Mouse (Mus musculus) activated CD4-positive, CD25-positive, alpha-beta regulatory T cell, adult 4 months (primary cell): ENCODE measurements around the gene Cyp2w1. TPM values are rescaled to one million over a fixed set of nuclear protein-coding genes. Genes with fewer than 3 reads are reported as not detected.

Experiments used
- ATAC-seq: one replicate; pipeline ENCODE4 v1.8.0; 2017
- polyA plus RNA-seq, 2 experiments: library from polyadenylated mRNA; unstranded; fragments of 100-300 nt; shearing (Covaris generic); gene quantifications; one replicate each; pipeline ENCODE4 v1.2.1; 2017

Cyp2w1 gene
- polyA plus RNA-seq, 2 experiments from 2014 or later = not detected

DNA sequence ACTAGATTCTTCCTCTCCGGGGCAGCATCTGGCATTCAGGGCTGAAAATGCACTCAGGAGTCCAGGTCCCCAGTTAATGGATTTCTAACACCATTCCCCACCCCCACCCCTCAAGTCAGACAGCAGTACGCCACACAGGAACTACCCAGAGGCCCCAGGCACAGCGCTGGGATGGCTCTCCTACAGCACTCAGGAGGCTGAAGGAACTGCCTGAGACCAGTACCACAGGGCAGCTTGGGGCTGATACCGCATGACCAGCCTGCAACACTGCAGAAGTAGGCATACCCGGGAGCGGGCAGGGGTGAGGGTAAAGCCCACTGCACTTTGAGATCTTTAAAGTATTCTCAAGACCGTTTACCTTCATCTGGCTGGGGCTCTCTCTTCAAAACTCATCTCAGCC lies 53.1 kb downstream of the Cyp2w1 start:
- ATAC-seq = no peak

DNA sequence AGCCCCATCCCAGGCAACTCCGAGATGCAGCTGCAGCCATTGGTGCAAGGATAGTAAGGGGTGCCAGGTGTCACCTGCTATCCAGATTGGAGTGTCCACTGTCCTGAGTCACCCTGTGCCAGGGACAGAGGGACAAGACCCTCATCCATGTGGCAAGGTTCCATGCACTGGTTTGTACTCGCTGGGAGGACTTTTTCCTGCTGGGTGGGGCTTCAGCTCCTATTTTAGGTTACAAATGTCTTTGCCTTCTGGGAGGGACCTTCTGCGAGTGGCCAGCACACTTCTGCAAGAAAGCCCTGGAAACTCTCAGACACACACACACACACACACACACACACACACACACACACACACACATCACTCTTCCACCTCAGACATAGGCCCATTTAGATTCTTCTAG lies 53.5 kb downstream of the Cyp2w1 start:
- no peak for ATAC-seq

Other genes starting within 250 kb of the Cyp2w1 start
- gene Prkar1b, start 202.6 kb upstream of the Cyp2w1 start, polyA plus RNA-seq = 1 to 10 TPM; 2.6 to 5.4 TPM
- 10 to 100 TPM in 1 of 2 experiments, 1 to 10 TPM in 1; 9.3 to 14.7 TPM for gene Dnaaf5, start 202.4 kb upstream of the Cyp2w1 start, polyA plus RNA-seq
- gene Sun1, start 152.0 kb upstream of the Cyp2w1 start, polyA plus RNA-seq = 10 to 100 TPM; 29.3 to 33.5 TPM
- 10 to 100 TPM; 14.9 to 18.2 TPM for gene Get4, start 100.3 kb upstream of the Cyp2w1 start, polyA plus RNA-seq
- gene Adap1, start 27.0 kb upstream of the Cyp2w1 start, polyA plus RNA-seq = 1 to 10 TPM; 3.5 to 5.7 TPM
- 10 to 100 TPM; 62.8 to 67.6 TPM for gene Cox19, start 1.2 kb upstream of the Cyp2w1 start, polyA plus RNA-seq
- 1 to 10 TPM; 8.1 to 8.8 TPM for gene Gpr146, start 25.1 kb downstream of the Cyp2w1 start, polyA plus RNA-seq
- gene C130050O18Rik, start 52.7 kb downstream of the Cyp2w1 start, polyA plus RNA-seq = not detected
- gene Gper1, start 70.5 kb downstream of the Cyp2w1 start, polyA plus RNA-seq = not detected
- gene 3110082I17Rik, start 107.9 kb downstream of the Cyp2w1 start, polyA plus RNA-seq = 1 to 10 TPM; 7.1 to 7.5 TPM
- 1 to 10 TPM; 6.2 to 6.9 TPM for gene Zfand2a, start 131.9 kb downstream of the Cyp2w1 start, polyA plus RNA-seq
- gene Uncx, start 190.9 kb downstream of the Cyp2w1 start, polyA plus RNA-seq = not detected